14 mouse cellular contexts compared by ENCODE assay signal in the genomic region with DNA sequence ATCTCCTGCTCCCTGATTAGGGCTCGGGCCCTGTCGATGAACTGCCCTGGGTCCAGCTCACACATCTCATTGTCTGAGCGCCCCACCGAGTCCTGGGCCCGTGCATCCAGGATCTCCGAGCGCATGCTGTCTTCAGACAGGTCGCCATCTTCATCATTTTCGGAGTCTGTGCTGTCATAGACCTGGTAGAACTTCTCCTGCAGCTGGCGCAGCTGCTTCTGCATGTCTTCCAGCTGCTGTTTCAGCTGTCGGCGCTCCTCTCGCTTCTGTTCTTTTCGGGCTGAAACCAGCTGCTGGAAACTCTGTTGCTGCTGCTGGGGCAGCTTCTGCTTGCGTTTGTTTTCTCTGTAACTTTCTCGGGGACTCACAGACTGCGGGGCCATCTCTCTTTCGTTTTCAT. TPM values are rescaled to one million over a fixed set of nuclear protein-coding genes. Genes with fewer than 3 reads are reported as not detected.
DNase-seq lines count a peak whose midpoint lies in the region; ATAC-seq lines count a peak whose summit lies in the region.
"Had no signal": no experiment of that assay in that cellular context is flagged by ENCODE, and none has a peak within 500 bp of the region (broad histone marks: within the 10 kb centered on the region; RNA-seq: fewer than 3 reads in every experiment).

No protein-coding gene starts in this region.

- no peaks in the 10 kb centered on the region for H3K27me3 ChIP-seq in heart, embryonic 11.5 days (ENCODE audit: control insufficient read depth, insufficient read depth, low read length)
- peaks cover 21% of the 10 kb centered on the region for H3K27me3 ChIP-seq in lung, embryonic 16.5 days (ENCODE audit: control insufficient read depth, insufficient read depth, low read depth, low read length)
- peaks cover 13% of the 10 kb centered on the region for H3K27me3 ChIP-seq in embryonic facial prominence, embryonic 15.5 days

- 0 out of 2 replicates have a peak, but pooled peaks cover 2% of the 10 kb centered on the region for H3K36me3 ChIP-seq in heart, embryonic 11.5 days (ENCODE audit: control insufficient read depth, insufficient read depth, low read length)
- no peaks in the 10 kb centered on the region for H3K36me3 ChIP-seq in lung, embryonic 16.5 days (ENCODE audit: control insufficient read depth, insufficient read depth, low read length)
- no peaks in the 10 kb centered on the region for H3K36me3 ChIP-seq in embryonic facial prominence, embryonic 15.5 days

- H3K4me2 ChIP-seq in heart, embryonic 11.5 days: no peak overlapping the region
- H3K4me2 ChIP-seq in lung, embryonic 16.5 days (ENCODE audit: low read depth, low read length): peak overlapping the region; percentile 48
- H3K4me2 ChIP-seq in embryonic facial prominence, embryonic 15.5 days (replicated peaks): peak overlapping the region; percentile 22; the same call in 1 of the 2 replicates
- H3K4me2 ChIP-seq: liver, embryonic 11.5 days had no signal

- no peak overlapping the region for H3K27ac ChIP-seq in heart, embryonic 11.5 days (ENCODE audit: low read depth, low read length)
- peak overlapping the region; percentile 75 for H3K27ac ChIP-seq in lung, embryonic 16.5 days (ENCODE audit: low read length)
- H3K27ac ChIP-seq in embryonic facial prominence, embryonic 15.5 days (replicated peaks): no peak overlapping the region

- DNase-seq in heart, postnatal 10 days: peak; percentile 53 to 61
- no peak for DNase-seq in lung, postnatal 14 days
- DNase-seq in lung, postnatal 4 days: peak; percentile 23 to 69
- DNase-seq in thymus, postnatal 14 days: no peak
- DNase-seq: cerebellum, adult 11 months; thymus, postnatal 36 days had no signal

- no peak for ATAC-seq in heart, embryonic 11.5 days (replicated peaks; ENCODE audit: insufficient number of reproducible peaks, low FRiP score, low TSS enrichment)
- peak; percentile 79 for ATAC-seq in lung, embryonic 16.5 days (ENCODE audit: low read depth)
- no peak for ATAC-seq in embryonic facial prominence, embryonic 15.5 days (ENCODE audit: insufficient number of reproducible peaks, low FRiP score, low TSS enrichment, low read depth)
- ATAC-seq: activated CD4-positive, CD25-positive, alpha-beta regulatory T cell, adult 4 months had no signal

- no peaks in the 10 kb centered on the region for H3K4me1 ChIP-seq in heart, embryonic 11.5 days (ENCODE audit: control insufficient read depth, insufficient read depth, low read length)
- peaks cover 8% of the 10 kb centered on the region; the same call in 1 of the 2 replicates for H3K4me1 ChIP-seq in lung, embryonic 16.5 days (replicated peaks; ENCODE audit: control insufficient read depth, insufficient read depth, low read length)
- no peaks in the 10 kb centered on the region for H3K4me1 ChIP-seq in embryonic facial prominence, embryonic 15.5 days

- intact Hi-C loops in heart, postnatal 10 days (cut with DNase I): loop anchor here (10.0 kb wide), 1 partner anchor 534 kb away; no protein-coding TSS in a partner anchor

- H3K4me3 ChIP-seq in heart, embryonic 11.5 days (ENCODE audit: low read depth, low read length): no peak overlapping the region
- peak overlapping the region; percentile 28 for H3K4me3 ChIP-seq in lung, embryonic 16.5 days (ENCODE audit: low read length)
- no peak overlapping the region for H3K4me3 ChIP-seq in embryonic facial prominence, embryonic 15.5 days (replicated peaks)
- H3K4me3 ChIP-seq: erythroblast, embryonic 14.5 days had no signal

- H3K9ac ChIP-seq in heart, embryonic 11.5 days (ENCODE audit: low read depth, low read length): no peak overlapping the region
- H3K9ac ChIP-seq in lung, embryonic 16.5 days (ENCODE audit: low read length): no peak overlapping the region
- no peak overlapping the region for H3K9ac ChIP-seq in embryonic facial prominence, embryonic 15.5 days

- no peaks in the 10 kb centered on the region for H3K9me3 ChIP-seq in heart, embryonic 11.5 days (replicated peaks; ENCODE audit: control insufficient read depth, low read length)
- H3K9me3 ChIP-seq in lung, embryonic 16.5 days (ENCODE audit: control insufficient read depth, low read length): no peaks in the 10 kb centered on the region
- H3K9me3 ChIP-seq in embryonic facial prominence, embryonic 15.5 days (replicated peaks): no peaks in the 10 kb centered on the region

- 79% methylated on average over 18 of the region's 18 CpGs for WGBS in heart, embryonic 11.5 days (ENCODE audit: insufficient replicate concordance)
- WGBS in lung, embryonic 16.5 days: 51% methylated on average over 18 of the region's 18 CpGs
- WGBS in embryonic facial prominence, embryonic 15.5 days: 65% methylated on average over 18 of the region's 18 CpGs

RNA-seq across cellular contexts. Expression of gene Prox1, which starts 9.2 kb away (rescaled TPM):
- total RNA-seq in heart, postnatal 10 days (2021): 10 to 100 TPM; 34.3 to 68.1 TPM
- polyA plus RNA-seq in heart, embryonic 11.5 days (2014; fragmentation: Nextera tagmentation; extraction: Ambion mirVana): 12.6 and 17.9 TPM in 2 replicates
- polyA plus RNA-seq in lung, embryonic 16.5 days (2015; fragmentation: Nextera tagmentation; extraction: Ambion mirVana): 1.8 TPM in 2 replicates
- 2.4 and 3.3 TPM in 2 replicates for polyA plus RNA-seq in embryonic facial prominence, embryonic 15.5 days (2015; fragmentation: Nextera tagmentation; extraction: Ambion mirVana)
- total RNA-seq: granulocyte monocyte progenitor cell, adult 5-6 weeks; megakaryocyte, adult 5-6 weeks had no signal

Comparison
In these comparisons a context has a peak if more than half of its experiments do, and no peak if none do; other contexts are left out.
1. DNase-seq: peak in heart, postnatal 10 days (2 of 2) and lung, postnatal 4 days (2 of 2); none in lung, postnatal 14 days (single experiment) and thymus, postnatal 14 days (single experiment).